Mouse (Mus musculus) liver, adult 2 months (tissue): ENCODE data around the gene Hmg20b. TPM values are rescaled to one million over a fixed set of nuclear protein-coding genes. Genes with fewer than 3 reads are reported as not detected.

Source experiments
- DNase-seq: peaks from one replicate; pipeline ENCODE4 v3.0.0-alpha.2; 2011; ENCODE audit warnings: low read depth, low spot score; ENCODE audit errors: extremely low read depth
- H3K27ac ChIP-seq: fragments of 200-500 bp; replicated peaks from 2 replicates; pipeline ENCODE4 v1.5.1; 2012; ENCODE audit warnings: low read depth, mild to moderate bottlenecking, control low read depth, inconsistent platforms, low read length; ENCODE audit not compliant: insufficient read depth
- H3K27me3 ChIP-seq: fragments of 200-500 bp; 2 replicates; pipeline ENCODE4 v1.6.1; 2012; ENCODE audit warnings: mild to moderate bottlenecking, moderate library complexity, low read length, inconsistent platforms; ENCODE audit not compliant: control insufficient read depth, insufficient read depth
- H3K36me3 ChIP-seq: fragments of 200-500 bp; 2 replicates; pipeline ENCODE4 v1.6.1; 2012; ENCODE audit warnings: low read length, inconsistent platforms; ENCODE audit not compliant: control insufficient read depth, insufficient read depth
- H3K4me1 ChIP-seq: fragments of 200-500 bp; 2 replicates; pipeline ENCODE4 v1.6.1; 2011; ENCODE audit warnings: low read length; ENCODE audit not compliant: control insufficient read depth, insufficient read depth
- H3K4me3 ChIP-seq: fragments of 200-500 bp; 2 replicates; pipeline ENCODE4 v1.5.1; 2011; ENCODE audit warnings: low read depth, mild to moderate bottlenecking, control low read depth, low read length, moderate library complexity; ENCODE audit not compliant: insufficient read depth
- H3K79me2 ChIP-seq: fragments of 200-500 bp; 2 replicates; pipeline ENCODE4 v1.6.1; 2012; ENCODE audit warnings: inconsistent platforms, mild to moderate bottlenecking, low read length, moderate library complexity; ENCODE audit not compliant: control insufficient read depth, insufficient read depth
- H3K9ac ChIP-seq: fragments of 200-500 bp; 2 replicates; pipeline ENCODE4 v1.6.1; 2012; ENCODE audit warnings: low read depth, mild to moderate bottlenecking, control low read depth, inconsistent platforms, low read length
- CTCF ChIP-seq: fragments of 200-500 bp; IDR thresholded peaks from 2 replicates; pipeline ENCODE4 v1.5.1; 2011; ENCODE audit warnings: low read depth, low read length, control low read depth
- POLR2A ChIP-seq: fragments of 200-500 bp; IDR thresholded peaks from 2 replicates; pipeline ENCODE4 v1.6.1; 2011; ENCODE audit warnings: low read length, control low read depth; ENCODE audit not compliant: insufficient read depth; ENCODE audit errors: extremely low read depth
- WGBS: fragments of 180-500 bp; shearing (Covaris S2); methylation state at CpG from one replicate; pipeline ENCODE4 v1.1.7; 2018; 5-methylcytosine and 5-hydroxymethylcytosine counted together
- polyA plus RNA-seq: library from polyadenylated mRNA; depleted of rRNA; stranded (reverse); fragments of >200 nt; gene quantifications from 2 replicates; pipeline ENCODE4 v1.2.3, GENCODE M21; 2012
- total RNA-seq: library from RNA; depleted of rRNA; stranded (reverse); fragments of >200 nt; gene quantifications from 2 replicates; pipeline ENCODE4 v1.2.3, GENCODE M21; 2014

Gene Hmg20b
- total and polyA plus RNA-seq, 2 experiments: 9.9 to 54.0 TPM

GRCm38 (mm10) chr10:81306837-81307682 lies 43.2 kb downstream of the Hmg20b start:
- DNase-seq: no peak
- TF ChIP-seq CTCF: no peak
- no peak for TF ChIP-seq POLR2A
- Histone ChIP-seq H3K27me3 (no peaks in the 10 kb centered on the region), H3K4me3 (no peak overlapping the region), H3K9ac (no peak overlapping the region), H3K4me1 (peaks cover 8% of the 10 kb centered on the region), H3K27ac (no peak overlapping the region), H3K79me2 (peaks cover 29% of the 10 kb centered on the region), H3K36me3 (no peaks in the 10 kb centered on the region)
- WGBS: 92% methylated on average over 21 of the region's 21 CpGs

- TF ChIP-seq POLR2A (no peak), CTCF (no peak)
- H3K79me2 ChIP-seq: peaks cover 35% of the 10 kb centered on the region
- DNase-seq: no peak
- no peak overlapping the region for H3K4me3 ChIP-seq
- H3K9ac ChIP-seq: no peak overlapping the region
- 86% methylated on average over 12 of the region's 12 CpGs for WGBS
- no peaks in the 10 kb centered on the region for H3K27me3 ChIP-seq
- H3K4me1 ChIP-seq: peaks cover 8% of the 10 kb centered on the region
- H3K36me3 ChIP-seq: no peaks in the 10 kb centered on the region
- no peak overlapping the region for H3K27ac ChIP-seq
These were observed 44.1 kb downstream of the Hmg20b start for GRCm38 (mm10) chr10:81306173-81306668.

- no peak for TF ChIP-seq POLR2A
- TF ChIP-seq CTCF: no peak
- H3K9ac ChIP-seq: no peak overlapping the region
- H3K27me3 ChIP-seq: no peaks in the 10 kb centered on the region
- H3K27ac ChIP-seq: no peak overlapping the region
- H3K79me2 ChIP-seq: peaks cover 41% of the 10 kb centered on the region
- H3K36me3 ChIP-seq: no peaks in the 10 kb centered on the region
- no peak overlapping the region for H3K4me3 ChIP-seq
- H3K4me1 ChIP-seq: peaks cover 9% of the 10 kb centered on the region
- 91% methylated on average over 14 of the region's 14 CpGs for WGBS
- no peak for DNase-seq
These were observed 44.6 kb downstream of the Hmg20b start for GRCm38 (mm10) chr10:81305663-81306062.

- Histone ChIP-seq H3K27ac (no peak overlapping the region), H3K4me1 (peaks cover 18% of the 10 kb centered on the region), H3K9ac (no peak overlapping the region), H3K36me3 (no peaks in the 10 kb centered on the region), H3K27me3 (no peaks in the 10 kb centered on the region), H3K4me3 (no peak overlapping the region), H3K79me2 (peaks cover 41% of the 10 kb centered on the region)
- 4% methylated on average over 8 of the region's 9 CpGs for WGBS
- DNase-seq: no peak
- TF ChIP-seq CTCF (peak; percentile 97), POLR2A (no peak)
These were observed 45.6 kb downstream of the Hmg20b start for GRCm38 (mm10) chr10:81304597-81305238.

GRCm38 (mm10) chr10:81303761-81304160 lies 46.5 kb downstream of the Hmg20b start:
- Histone ChIP-seq H3K27ac (no peak overlapping the region), H3K36me3 (no peaks in the 10 kb centered on the region), H3K4me3 (no peak overlapping the region), H3K79me2 (peaks cover 45% of the 10 kb centered on the region), H3K27me3 (no peaks in the 10 kb centered on the region), H3K4me1 (peaks cover 28% of the 10 kb centered on the region), H3K9ac (no peak overlapping the region)
- TF ChIP-seq POLR2A: no peak
- TF ChIP-seq CTCF: no peak
- no peak for DNase-seq
- whole genome bisulfite sequencing: 57% methylated on average over 7 of the region's 7 CpGs
